Mouse (Mus musculus) gastrocnemius, adult 8-10 months (tissue): ENCODE results near the gene Egfl6. TPM values are rescaled to one million over a fixed set of nuclear protein-coding genes. Genes with fewer than 3 reads are reported as not detected.

ENCODE experiments used
- DNase-seq, 2 experiments: peaks; one replicate each; pipeline ENCODE4 v3.0.0; 2022; ENCODE audit warnings: low spot score in 2 of 2
- total RNA-seq, 4 experiments: library from RNA; stranded (reverse); gene quantifications; 2 replicates each; pipeline ENCODE4 v1.2.4; 2022

The Egfl6 gene
- total RNA-seq: under 1 TPM in 3 of 4 experiments, not detected in 1; 0.16 to 0.52 (median 0.34) TPM

- DNase-seq: no peak
These were observed at the start of gene Egfl6 for GRCm38 (mm10) chrX:166584947-166585824. Gene Egfl6, minus strand, starts transcription at chrX:166585720.

GRCm38 (mm10) chrX:166626866-166627570 lies 41.5 kb upstream of the Egfl6 start:
- DNase-seq: peak in 1 of 2 experiments; percentile 4

GRCm38 (mm10) chrX:166626174-166626573 lies 40.7 kb upstream of the Egfl6 start:
- no peak for DNase-seq

GRCm38 (mm10) chrX:166623176-166623575 lies 37.7 kb upstream of the Egfl6 start:
- DNase-seq: no peak

- DNase-seq: no peak
These were observed 36.2 kb upstream of the Egfl6 start for GRCm38 (mm10) chrX:166621560-166622301.

- no peak for DNase-seq
These were observed 35.4 kb upstream of the Egfl6 start for GRCm38 (mm10) chrX:166620900-166621299.

GRCm38 (mm10) chrX:166619084-166619483 lies 33.6 kb upstream of the Egfl6 start:
- DNase-seq: no peak

GRCm38 (mm10) chrX:166615191-166615590 lies 29.7 kb upstream of the Egfl6 start:
- no peak for DNase-seq

GRCm38 (mm10) chrX:166576111-166576510 lies 9.4 kb downstream of the Egfl6 start:
- no peak for DNase-seq

- DNase-seq: no peak
These were observed 19.5 kb downstream of the Egfl6 start for GRCm38 (mm10) chrX:166565983-166566382.

- no peak for DNase-seq
These were observed 20.1 kb downstream of the Egfl6 start for GRCm38 (mm10) chrX:166565401-166565800.

- no peak for DNase-seq
These were observed 20.6 kb downstream of the Egfl6 start for GRCm38 (mm10) chrX:166564900-166565299.

- no peak for DNase-seq
These were observed 26.2 kb downstream of the Egfl6 start for GRCm38 (mm10) chrX:166559333-166559732.

GRCm38 (mm10) chrX:166552355-166552754 lies 33.2 kb downstream of the Egfl6 start:
- no peak for DNase-seq

- DNase-seq: no peak
These were observed 39.0 kb downstream of the Egfl6 start for GRCm38 (mm10) chrX:166546495-166546894.

GRCm38 (mm10) chrX:166535138-166535537 lies 50.4 kb downstream of the Egfl6 start:
- no peak for DNase-seq

GRCm38 (mm10) chrX:166533432-166533831 lies 52.1 kb downstream of the Egfl6 start:
- DNase-seq: no peak

GRCm38 (mm10) chrX:166531671-166532070 lies 53.8 kb downstream of the Egfl6 start:
- DNase-seq: no peak

GRCm38 (mm10) chrX:166528126-166528525 lies 57.4 kb downstream of the Egfl6 start:
- DNase-seq: no peak

GRCm38 (mm10) chrX:166525637-166526315 lies 59.7 kb downstream of the Egfl6 start:
- DNase-seq: no peak

- DNase-seq: no peak
These were observed 64.7 kb downstream of the Egfl6 start for GRCm38 (mm10) chrX:166520782-166521181.
